Mouse (Mus musculus) G1E-ER4 (cell line): ENCODE measurements around the gene Sez6l. TPM values are rescaled to one million over a fixed set of nuclear protein-coding genes. Genes with fewer than 3 reads are reported as not detected.

Experiments used
- GATA1 ChIP-seq: IDR thresholded peaks from one replicate; pipeline ENCODE4 v1.8.0; 2012; ENCODE audit warnings: low read length, inconsistent platforms
- polyA plus RNA-seq: library from polyadenylated mRNA; stranded (reverse); fragments of >175 nt; gene quantifications from 2 replicates; pipeline ENCODE4 v1.2.3, GENCODE M21; 2012

The Sez6l gene
- polyA plus RNA-seq, 1 experiment = not detected

DNA sequence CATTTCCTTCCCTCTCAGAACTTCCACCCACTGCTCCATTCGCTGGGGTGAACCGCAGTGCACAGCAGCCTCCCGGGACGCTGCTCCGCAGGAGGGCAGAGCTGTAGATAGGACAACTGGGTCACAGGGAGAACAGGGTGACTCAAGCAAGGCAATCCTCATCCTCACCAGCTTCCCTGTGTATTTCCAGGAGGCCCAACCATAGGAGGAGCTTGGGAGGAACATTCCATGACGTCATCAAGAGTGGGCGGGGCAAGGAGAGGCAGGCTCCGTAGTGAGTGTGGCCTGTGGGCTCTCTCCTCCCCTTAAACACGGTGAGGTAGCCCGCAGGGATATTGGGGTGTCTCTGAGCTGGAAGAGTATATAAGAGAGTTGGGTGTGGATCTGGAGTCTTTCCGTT, 83.5 kb downstream of the Sez6l start:
- TF ChIP-seq GATA1 = no peak

DNA sequence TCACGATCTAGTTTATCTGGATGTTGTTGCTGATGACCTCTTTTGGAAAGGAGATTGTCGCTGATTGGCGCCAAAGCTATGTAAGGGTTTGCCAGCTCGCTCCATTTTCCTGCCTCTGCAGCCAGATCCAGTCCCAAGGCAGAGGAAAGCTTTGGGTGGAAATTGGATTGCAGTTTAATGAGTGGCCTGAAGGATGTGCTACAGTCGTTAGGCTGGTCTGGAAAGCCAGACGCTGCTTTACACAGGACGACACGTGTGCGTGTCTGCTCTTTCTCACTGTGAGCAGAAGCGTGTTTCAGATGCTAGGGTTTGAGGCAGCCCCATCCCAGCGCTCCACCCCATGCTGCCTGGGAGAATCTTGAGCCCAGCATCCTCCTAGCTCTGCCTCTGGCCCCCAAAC, 85.5 kb downstream of the Sez6l start:
- no peak for TF ChIP-seq GATA1

DNA sequence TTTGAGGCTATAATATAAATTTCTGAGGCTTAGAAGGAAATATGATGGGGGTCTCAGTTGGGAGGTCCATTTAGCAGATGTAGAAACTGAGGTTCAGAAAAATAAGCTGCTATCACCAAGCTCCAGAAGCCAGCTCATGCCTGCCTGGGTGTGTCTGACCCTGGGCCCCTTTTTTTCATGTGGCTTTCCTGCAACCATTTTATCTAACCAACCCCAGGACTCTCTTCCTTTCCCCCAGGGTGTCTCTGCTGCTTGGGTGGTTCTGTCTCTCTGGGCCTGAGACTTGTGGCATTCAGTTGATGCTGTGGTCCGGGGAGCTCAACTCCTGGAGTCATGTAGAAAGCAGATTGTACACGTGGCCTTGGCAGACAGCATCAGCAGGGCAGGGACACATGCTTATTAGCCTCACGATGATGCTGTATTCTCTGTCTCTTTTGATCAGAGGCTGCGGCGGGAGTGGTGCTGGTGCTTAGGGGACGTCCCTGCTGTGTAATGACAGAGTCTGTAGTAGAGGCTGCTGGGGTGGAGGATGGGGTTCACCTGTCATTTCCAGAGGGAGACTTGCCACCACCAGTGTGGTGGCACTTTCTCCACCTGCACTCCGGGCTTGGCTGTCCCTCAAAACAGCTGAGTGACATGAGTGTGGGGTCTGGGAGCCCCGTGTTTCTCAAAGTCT, 88.7 kb downstream of the Sez6l start:
- TF ChIP-seq GATA1 = no peak

DNA sequence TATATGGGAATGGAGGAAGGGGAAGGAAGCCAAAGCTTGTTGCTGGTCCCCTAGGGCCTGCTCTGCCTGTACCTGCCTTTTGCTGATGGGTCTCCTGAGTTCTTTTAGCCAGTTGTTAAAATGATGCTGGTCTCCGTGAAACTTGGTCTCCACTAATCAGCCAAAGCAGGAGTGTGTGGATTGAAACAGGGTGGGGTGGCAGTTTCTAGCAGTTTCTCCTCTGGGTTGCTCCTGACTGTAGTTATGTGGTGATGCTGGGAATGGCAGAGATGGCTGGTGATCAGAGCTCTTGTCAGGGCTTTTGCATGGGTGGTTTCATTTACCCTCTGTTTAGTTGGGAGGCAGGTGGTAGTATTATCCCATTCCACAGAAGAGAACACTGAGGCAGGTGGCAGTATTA, 89.5 kb downstream of the Sez6l start:
- no peak for TF ChIP-seq GATA1

DNA sequence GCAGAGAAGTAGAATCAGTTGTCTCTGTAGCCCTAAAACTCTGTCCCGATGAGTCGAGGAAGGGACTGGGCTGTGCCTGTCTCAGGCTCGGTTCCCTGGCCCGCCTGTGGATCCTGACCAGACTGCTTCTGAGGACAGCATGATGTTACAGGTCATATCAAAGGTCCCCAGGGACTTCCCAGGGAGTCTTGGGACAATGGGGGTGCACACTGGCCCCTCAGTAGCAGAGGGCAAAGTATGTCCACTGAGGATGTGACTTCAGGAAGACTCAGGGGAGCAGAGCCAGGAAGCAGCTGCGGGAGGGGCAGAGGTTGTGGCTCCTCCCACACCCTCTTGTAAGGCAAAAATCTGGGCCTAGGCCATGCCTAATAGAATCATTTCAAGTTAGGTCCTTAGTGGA, 90.6 kb downstream of the Sez6l start:
- no peak for TF ChIP-seq GATA1

DNA sequence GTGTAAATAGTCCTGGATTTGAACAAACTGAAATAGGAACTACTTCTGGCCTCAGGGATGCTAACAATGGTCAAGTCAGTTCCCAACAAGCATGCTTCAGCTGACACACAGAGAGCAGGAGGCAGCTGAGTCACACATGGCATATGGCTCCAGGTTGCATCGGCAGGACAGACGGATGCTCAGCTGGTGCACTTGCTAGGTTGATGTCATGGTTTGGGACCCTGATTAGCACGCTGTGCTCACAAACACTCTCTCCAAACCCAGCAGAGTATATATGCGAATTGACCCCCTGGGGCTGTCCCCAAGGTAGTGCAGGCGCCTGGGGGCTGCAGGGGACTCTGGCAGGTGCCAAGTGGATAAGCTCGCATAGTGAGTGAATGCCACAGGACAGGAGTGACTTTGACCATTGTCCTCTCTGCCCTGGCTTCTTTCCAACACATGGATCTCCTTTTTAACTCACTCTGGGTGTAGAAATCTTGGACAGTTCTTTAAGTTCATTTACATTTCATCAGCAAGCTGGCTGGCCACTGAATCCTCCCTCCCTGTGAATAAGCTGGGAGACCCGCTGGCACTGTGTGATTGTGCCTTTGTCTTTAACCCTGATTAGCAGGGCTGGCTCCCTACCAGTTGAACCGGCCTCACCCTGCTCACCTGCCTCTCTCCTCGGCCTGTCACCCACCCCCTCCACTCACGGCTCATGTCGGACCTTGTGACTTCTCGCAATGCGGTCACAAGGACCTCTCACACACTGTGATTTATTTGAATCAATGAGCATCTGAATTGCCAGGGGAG, 91.9 kb downstream of the Sez6l start:
- no peak for TF ChIP-seq GATA1

DNA sequence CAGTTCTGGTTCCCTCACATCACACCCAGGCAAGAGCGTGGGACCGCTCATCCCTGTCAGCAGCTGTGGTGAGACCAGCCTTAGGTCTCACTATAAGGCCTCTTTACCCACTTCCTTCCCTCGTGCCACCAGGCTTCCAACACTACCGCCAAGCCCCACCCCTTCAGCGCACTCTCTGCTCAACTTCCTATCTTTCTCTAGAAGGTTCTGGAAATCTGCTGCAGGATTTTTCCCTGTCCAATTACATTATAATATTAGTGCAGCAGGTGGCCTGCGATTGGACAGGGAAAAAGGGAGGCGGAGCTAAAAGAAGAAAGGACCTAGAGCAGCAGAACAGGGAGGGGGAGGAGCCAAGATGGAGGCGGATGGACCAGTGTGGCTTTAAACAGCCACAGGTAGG, 94.0 kb downstream of the Sez6l start:
- no peak for TF ChIP-seq GATA1

DNA sequence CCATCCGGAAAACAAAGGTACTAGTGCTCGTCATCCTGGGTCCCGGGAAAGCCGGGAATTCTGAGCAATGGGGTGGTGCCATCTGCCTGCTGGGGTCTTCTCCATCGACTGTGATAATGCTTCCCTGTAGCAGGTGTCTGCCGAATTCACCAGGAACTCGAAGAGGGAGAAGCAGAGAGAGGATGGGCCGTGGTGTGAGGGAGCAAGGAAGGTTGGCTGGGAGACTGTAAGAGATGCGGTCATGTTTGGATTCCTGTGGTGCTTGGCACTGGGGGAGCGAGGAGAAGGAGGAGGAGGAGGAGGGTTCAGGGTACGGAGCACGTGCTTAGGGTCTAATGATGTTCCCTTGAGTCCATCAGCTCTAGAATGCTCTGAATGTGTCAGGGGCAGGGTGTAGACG, 94.4 kb downstream of the Sez6l start:
- no peak for TF ChIP-seq GATA1

DNA sequence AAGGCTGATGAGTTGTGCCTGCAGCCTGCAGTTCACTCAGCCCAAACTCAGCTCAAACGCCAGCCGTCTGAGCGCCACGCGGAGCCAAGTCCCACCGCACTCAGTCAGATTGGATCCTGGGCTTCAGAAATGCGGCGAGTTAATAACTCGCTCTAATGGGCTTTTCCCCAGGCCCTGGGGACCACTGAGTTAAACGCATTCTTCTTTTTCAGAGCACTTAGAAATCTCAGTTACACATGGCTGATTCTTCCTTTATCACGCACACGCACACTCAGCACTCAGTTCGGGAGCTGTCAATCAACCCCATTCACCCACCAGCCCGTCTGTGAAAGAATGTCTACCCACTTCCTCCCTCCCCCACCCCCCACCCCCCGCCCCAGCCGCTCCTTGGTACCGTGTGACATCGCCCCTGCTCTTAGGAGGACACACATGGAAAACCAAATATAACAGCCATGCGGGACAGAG, 95.0 kb downstream of the Sez6l start:
- TF ChIP-seq GATA1 = no peak

DNA sequence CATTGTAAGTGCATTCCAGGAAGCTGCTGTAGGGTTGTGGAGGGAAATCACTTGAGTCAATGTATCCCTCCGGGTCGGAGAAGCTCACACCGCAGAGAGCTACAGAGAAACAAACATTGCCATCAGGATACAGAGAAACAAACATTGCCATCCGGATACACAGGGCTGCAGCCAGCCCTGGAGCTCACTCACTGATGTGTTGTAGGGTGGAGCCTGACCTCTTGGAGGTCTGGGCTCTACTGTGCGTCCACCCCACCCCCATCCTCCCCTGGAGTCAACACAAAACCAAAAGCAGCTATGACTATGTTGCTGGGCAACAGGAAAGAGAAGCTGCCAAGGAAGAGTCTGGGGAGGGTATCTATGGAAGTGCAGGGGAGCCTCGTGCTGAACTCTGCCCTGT, 103.5 kb downstream of the Sez6l start:
- no peak for TF ChIP-seq GATA1

DNA sequence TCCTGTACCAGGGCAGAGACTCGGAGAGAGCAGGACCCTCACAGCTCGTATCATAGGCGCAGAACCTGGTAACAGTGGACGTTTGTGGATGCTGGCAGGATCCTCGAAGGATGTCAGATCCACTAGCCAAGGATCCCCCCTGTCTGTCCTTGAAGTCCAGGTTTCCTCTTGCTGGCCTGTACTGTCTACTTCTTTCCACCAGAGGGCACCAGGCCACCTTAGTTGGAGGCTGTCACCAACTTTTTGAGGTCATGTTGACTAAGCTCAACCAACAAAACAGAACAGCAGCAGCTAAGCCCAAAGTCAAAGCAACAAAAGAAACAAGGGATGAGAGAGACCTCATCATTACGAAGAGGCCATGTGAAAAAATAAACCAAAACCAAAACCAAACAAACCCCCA, 106.8 kb downstream of the Sez6l start:
- TF ChIP-seq GATA1 = no peak

DNA sequence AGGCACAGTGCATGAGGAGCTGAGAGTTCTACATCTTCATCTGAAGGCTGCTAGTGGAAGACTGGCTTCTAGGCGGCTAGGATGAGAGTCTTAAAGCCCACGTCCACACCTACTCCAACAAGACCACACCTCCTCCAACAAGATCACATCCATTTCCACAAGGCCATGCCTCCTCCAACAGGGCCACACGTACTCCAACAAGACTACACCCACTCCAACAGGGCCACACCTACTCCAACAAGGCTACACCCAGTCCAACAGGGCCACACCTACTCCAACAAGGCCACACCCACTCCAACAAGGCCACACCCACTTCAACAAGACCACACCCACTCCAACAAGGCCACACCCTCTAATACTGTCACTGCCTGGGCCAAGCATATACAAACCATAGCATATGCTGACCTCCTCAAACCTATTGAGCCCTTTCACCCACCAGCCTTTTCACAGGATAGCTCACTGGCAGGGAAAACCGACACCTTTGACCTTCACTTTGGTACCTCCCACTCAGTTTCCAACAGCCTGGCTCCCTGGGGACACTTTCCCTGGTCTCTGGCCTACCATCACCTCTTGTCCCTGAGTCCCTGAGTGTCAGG, 107.9 kb downstream of the Sez6l start:
- no peak for TF ChIP-seq GATA1

DNA sequence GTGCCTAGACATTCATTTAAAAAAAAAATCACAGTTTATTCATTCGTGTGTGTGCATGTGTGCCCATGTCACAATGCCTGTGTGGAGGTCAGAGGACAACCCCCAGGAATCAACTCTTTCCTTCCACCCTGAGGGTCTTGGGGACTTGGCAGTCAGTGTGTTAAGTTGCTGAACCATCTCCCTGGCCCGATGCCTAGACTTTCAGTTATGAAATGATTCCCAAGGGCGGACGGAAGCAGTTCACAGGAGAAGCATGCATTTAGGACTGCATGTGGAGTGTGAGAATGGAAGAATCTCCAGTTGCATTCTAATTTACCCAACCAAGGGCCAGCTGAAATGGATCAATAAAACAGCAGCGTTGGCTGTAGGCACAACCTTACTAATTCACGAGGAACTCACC, 110.7 kb downstream of the Sez6l start:
- TF ChIP-seq GATA1 = no peak

DNA sequence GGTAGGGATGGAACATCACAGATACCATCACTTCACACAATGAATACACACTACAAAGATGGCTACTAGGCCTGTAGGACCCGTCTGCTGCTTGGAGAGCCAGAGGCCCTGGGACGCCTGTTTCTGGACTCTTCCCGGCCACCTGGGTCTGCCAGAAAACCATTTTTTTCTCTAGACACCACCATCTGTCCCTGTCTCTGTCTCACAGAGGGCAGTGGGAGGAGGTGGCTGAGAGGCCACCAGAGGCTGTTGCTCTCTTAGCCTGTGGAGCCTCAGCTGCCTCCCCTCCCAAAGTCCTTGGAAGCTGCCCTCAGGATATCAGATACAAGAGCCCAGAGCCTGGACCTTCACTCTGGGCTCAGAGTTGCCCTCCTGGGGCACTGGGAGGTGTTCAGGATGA, 117.1 kb downstream of the Sez6l start:
- no peak for TF ChIP-seq GATA1

DNA sequence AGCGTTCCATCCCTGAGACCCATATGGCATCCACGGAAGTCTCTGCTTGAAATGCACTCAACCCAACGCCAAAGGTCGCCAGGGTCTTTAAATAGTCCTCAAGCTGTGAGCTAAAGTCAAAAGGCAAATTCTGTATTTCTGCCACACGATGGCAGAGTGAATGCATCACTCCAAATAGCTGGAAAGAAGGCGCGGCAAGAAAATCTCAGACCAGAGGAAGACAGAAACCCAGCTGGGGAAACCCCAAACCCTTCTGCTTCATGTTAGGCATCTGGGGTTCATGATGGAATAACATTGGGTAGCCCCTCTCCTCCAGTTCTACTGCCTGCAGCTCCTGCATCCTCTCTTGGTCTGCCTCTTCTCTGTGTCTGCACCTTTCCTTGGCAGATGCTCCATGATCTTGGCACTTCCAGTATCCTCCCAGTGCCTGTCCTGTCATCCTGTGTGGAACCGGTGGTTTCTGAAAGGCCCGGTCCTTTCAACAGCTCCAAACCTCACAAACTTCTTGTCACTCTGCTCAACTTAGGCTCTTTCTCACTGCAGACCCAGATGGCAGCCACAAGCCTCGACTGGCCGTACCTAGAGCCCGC, 121.9 kb downstream of the Sez6l start:
- no peak for TF ChIP-seq GATA1

DNA sequence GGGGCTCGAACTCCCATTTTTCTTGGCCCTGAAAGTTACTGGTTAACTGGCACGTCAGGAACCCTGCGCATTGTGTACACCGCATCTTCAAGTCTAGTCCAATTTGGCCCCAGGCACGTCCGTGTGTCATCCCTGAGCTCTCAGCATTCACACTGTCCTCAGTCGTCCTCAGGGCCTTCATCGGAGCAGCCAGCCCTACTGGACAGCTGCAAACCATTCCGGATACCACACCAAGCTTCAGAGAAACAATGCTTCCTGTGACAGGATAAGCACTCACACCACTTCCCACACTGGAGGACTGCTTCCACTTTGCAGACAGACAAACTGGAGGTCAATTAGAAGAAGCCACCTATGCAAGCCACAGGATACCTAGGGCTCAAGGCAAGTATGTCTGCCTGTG, 123.9 kb downstream of the Sez6l start:
- TF ChIP-seq GATA1 = no peak
